ENCODE assay signal across 15 mouse cellular contexts in genomic region chr1:137378072-137378985, GRCm38 (mm10).
DNase-seq lines count a peak whose midpoint lies in the region; ATAC-seq lines count a peak whose summit lies in the region.
"Had no signal": no experiment of that assay in that cellular context is flagged by ENCODE, and none has a peak within 500 bp of the region (broad histone marks: within the 10 kb centered on the region; RNA-seq: fewer than 3 reads in every experiment).

No protein-coding gene starts in this region.

- H3K27ac ChIP-seq in forebrain, embryonic 14.5 days (ENCODE audit: low read depth, low read length), result peak overlapping the region; percentile 80
- peak overlapping the region; percentile 82 for H3K27ac ChIP-seq in midbrain, embryonic 10.5 days (replicated peaks)
- H3K27ac ChIP-seq: limb, embryonic 15.5 days had no signal

- peak; percentile 71 for DNase-seq in embryo, embryonic 10 days (ENCODE audit: low spot score)
- no peak for DNase-seq in embryo, embryonic 9.5 days (ENCODE audit: extremely low spot score)
- DNase-seq in forebrain, embryonic 14.5 days (ENCODE audit: low spot score), result peak; percentile 94
- DNase-seq in midbrain, embryonic 10.5 days (ENCODE audit: low spot score), result peak; percentile 42
- DNase-seq in retina, postnatal 1 day, result peak; percentile 75
- no peak for DNase-seq in testis, postnatal 10 days (ENCODE audit: low spot score)
- no peak for DNase-seq in adrenal gland, adult 8-10 months
- no peak for DNase-seq in cerebellum, adult 18-20 months
- DNase-seq: adrenal gland, postnatal 25 days; cerebellum, postnatal 25 days; lung, postnatal 14 days; right cerebral cortex, postnatal 25 days had no signal

- no peak overlapping the region for H3K9ac ChIP-seq in forebrain, embryonic 14.5 days (ENCODE audit: low read length)
- H3K9ac ChIP-seq: limb, embryonic 15.5 days had no signal

- no peak overlapping the region for H3K4me3 ChIP-seq in forebrain, embryonic 14.5 days (ENCODE audit: low read depth, low read length)
- H3K4me3 ChIP-seq in midbrain, embryonic 10.5 days, result peak overlapping the region; percentile 29
- H3K4me3 ChIP-seq: limb, embryonic 15.5 days; myocyte had no signal

- H3K36me3 ChIP-seq in forebrain, embryonic 14.5 days (ENCODE audit: control insufficient read depth, insufficient read depth, low read length), result no peaks in the 10 kb centered on the region
- no peaks in the 10 kb centered on the region for H3K36me3 ChIP-seq in midbrain, embryonic 10.5 days
- H3K36me3 ChIP-seq: G1E; limb, embryonic 15.5 days had no signal

- H3K9me3 ChIP-seq in forebrain, embryonic 14.5 days (replicated peaks; ENCODE audit: control insufficient read depth, low read length), result no peaks in the 10 kb centered on the region
- no peaks in the 10 kb centered on the region for H3K9me3 ChIP-seq in midbrain, embryonic 10.5 days (replicated peaks)
- H3K9me3 ChIP-seq: limb, embryonic 15.5 days had no signal

- no peaks in the 10 kb centered on the region for H3K27me3 ChIP-seq in forebrain, embryonic 14.5 days (replicated peaks; ENCODE audit: control insufficient read depth, insufficient read depth, low read length)
- no peaks in the 10 kb centered on the region for H3K27me3 ChIP-seq in midbrain, embryonic 10.5 days (ENCODE audit: low read depth, poor library complexity, severe bottlenecking)
- H3K27me3 ChIP-seq: limb, embryonic 15.5 days had no signal

- peak; percentile 78 for ATAC-seq in forebrain, embryonic 14.5 days

- H3K4me2 ChIP-seq in forebrain, embryonic 14.5 days (ENCODE audit: low read length), result peak overlapping the region; percentile 29
- H3K4me2 ChIP-seq: limb, embryonic 15.5 days had no signal

- WGBS in forebrain, embryonic 14.5 days, result 2% methylated on average over 6 of the region's 6 CpGs
- WGBS in midbrain, embryonic 10.5 days, result 8% methylated on average over 6 of the region's 6 CpGs

- H3K4me1 ChIP-seq in forebrain, embryonic 14.5 days (ENCODE audit: control insufficient read depth, insufficient read depth, low read length), result peaks cover 8% of the 10 kb centered on the region
- peaks cover 50% of the 10 kb centered on the region for H3K4me1 ChIP-seq in midbrain, embryonic 10.5 days

Comparison
In these comparisons a context has a peak if more than half of its experiments do, and no peak if none do; other contexts are left out.
1. DNase-seq: peak in embryo, embryonic 10 days (single experiment), forebrain, embryonic 14.5 days (single experiment), midbrain, embryonic 10.5 days (single experiment) and retina, postnatal 1 day (single experiment); none in embryo, embryonic 9.5 days (single experiment), testis, postnatal 10 days (single experiment), adrenal gland, adult 8-10 months (single experiment) and cerebellum, adult 18-20 months (0 of 2).